Mouse (Mus musculus) liver, postnatal 0 days (tissue): ENCODE results near the gene Acaca. TPM values are rescaled to one million over a fixed set of nuclear protein-coding genes. Genes with fewer than 3 reads are reported as not detected.

ENCODE experiments used
- ATAC-seq: fragments of 200-750 bp; cut with Nextera tagmentation; 2 replicates; pipeline ENCODE4 v1.8.0; 2017; ENCODE audit warnings: mild to moderate bottlenecking, moderate library complexity
- DNase-seq: peaks from one replicate; pipeline ENCODE4 v3.0.0-alpha.2; 2016
- H3K27ac ChIP-seq: fragments of 300-500 bp; sonication (generic); 2 replicates; pipeline ENCODE4 v1.5.1; 2014; ENCODE audit warnings: antibody characterized with exemption, moderate library complexity, mild to moderate bottlenecking, low read depth
- H3K27me3 ChIP-seq: fragments of 300-500 bp; sonication (generic); 2 replicates; pipeline ENCODE4 v1.6.1; 2014; ENCODE audit warnings: low read length, control low read depth, mixed read lengths; ENCODE audit not compliant: insufficient read depth
- H3K36me3 ChIP-seq: fragments of 300-500 bp; sonication (generic); replicated peaks from 2 replicates; pipeline ENCODE4 v1.6.1; 2014; ENCODE audit warnings: mild to moderate bottlenecking, control low read depth, low read length, moderate library complexity, mixed read lengths; ENCODE audit not compliant: insufficient read depth
- H3K4me1 ChIP-seq: fragments of 300-500 bp; sonication (generic); 2 replicates; pipeline ENCODE4 v1.6.1; 2014; ENCODE audit warnings: antibody characterized with exemption, mild to moderate bottlenecking, control low read depth; ENCODE audit not compliant: insufficient read depth
- H3K4me2 ChIP-seq: fragments of 300-500 bp; sonication (generic); 2 replicates; pipeline ENCODE4 v1.6.1; 2014; ENCODE audit warnings: low read depth, mild to moderate bottlenecking, low read length, moderate library complexity, mixed read lengths
- H3K4me3 ChIP-seq: fragments of 300-500 bp; sonication (generic); 2 replicates; pipeline ENCODE4 v1.5.1; 2014; ENCODE audit warnings: low read depth, low read length
- H3K9ac ChIP-seq: fragments of 300-500 bp; sonication (generic); replicated peaks from 2 replicates; pipeline ENCODE4 v1.6.1; 2014; ENCODE audit warnings: mild to moderate bottlenecking, moderate library complexity
- H3K9me3 ChIP-seq: fragments of 300-500 bp; sonication (generic); 2 replicates; pipeline ENCODE4 v1.6.1; 2016; ENCODE audit warnings: mild to moderate bottlenecking, control low read depth, low read length, mixed read lengths
- CTCF ChIP-seq: sonication (generic); IDR thresholded peaks from 2 replicates; pipeline ENCODE4 v1.5.1; 2016; ENCODE audit warnings: antibody characterized with exemption, low read depth
- EP300 ChIP-seq: IDR thresholded peaks from 2 replicates; pipeline ENCODE4 v1.6.1; 2016; ENCODE audit warnings: antibody characterized with exemption, low read depth, mild to moderate bottlenecking
- WGBS: fragments of 180-500 bp; shearing (Covaris S2); extraction: QIAGEN DNeasy Blood & Tissue Kit; methylation state at CpG from one replicate; pipeline ENCODE4 v1.1.7; 2014; ENCODE audit not compliant: insufficient replicate concordance; 5-methylcytosine and 5-hydroxymethylcytosine counted together
- polyA plus RNA-seq: library from polyadenylated mRNA; unstranded; fragments of >200 nt; fragmentation: Nextera tagmentation; extraction: Ambion mirVana; gene quantifications from 2 replicates; pipeline ENCODE4 v1.2.1, GENCODE M21; 2015

The Acaca gene
- polyA plus RNA-seq, 1 experiment from 2014 or later, result 2.0 TPM

- H3K4me3 ChIP-seq, result no peak overlapping the region
- peaks cover 2% of the 10 kb centered on the region; the same call in 1 of the 2 replicates for H3K36me3 ChIP-seq
- H3K27ac ChIP-seq, result no peak overlapping the region
- H3K27me3 ChIP-seq, result no peaks in the 10 kb centered on the region
- H3K9ac ChIP-seq, result no peak overlapping the region
- TF ChIP-seq CTCF, result peak; percentile 87
- no peak for TF ChIP-seq EP300
- no peaks in the 10 kb centered on the region for H3K4me1 ChIP-seq
- H3K9me3 ChIP-seq, result no peaks in the 10 kb centered on the region
- WGBS, result 88% methylated on average over 1 of the region's 1 CpGs
- H3K4me2 ChIP-seq, result no peak overlapping the region
- ATAC-seq (no peak), DNase-seq (no peak)
Observed at GRCm38 (mm10) chr11:84429581-84429980, 300.1 kb downstream of the Acaca start.

- Histone ChIP-seq H3K9me3 (no peaks in the 10 kb centered on the region), H3K4me1 (no peaks in the 10 kb centered on the region), H3K4me3 (no peak overlapping the region), H3K9ac (no peak overlapping the region), H3K27me3 (no peaks in the 10 kb centered on the region), H3K4me2 (no peak overlapping the region), H3K27ac (no peak overlapping the region), H3K36me3 (peaks cover 3% of the 10 kb centered on the region; the same call in 1 of the 2 replicates)
- TF ChIP-seq EP300, result no peak
- no peak for TF ChIP-seq CTCF
- DNase-seq (no peak), ATAC-seq (no peak)
- 90% methylated on average over 4 of the region's 4 CpGs for WGBS
Observed at GRCm38 (mm10) chr11:84430336-84430735, 300.9 kb downstream of the Acaca start.

GRCm38 (mm10) chr11:84434879-84435278, 305.4 kb downstream of the Acaca start:
- Histone ChIP-seq H3K27me3 (no peaks in the 10 kb centered on the region), H3K36me3 (peaks cover 13% of the 10 kb centered on the region), H3K9me3 (no peaks in the 10 kb centered on the region), H3K4me2 (no peak overlapping the region), H3K4me1 (no peaks in the 10 kb centered on the region), H3K9ac (no peak overlapping the region), H3K4me3 (no peak overlapping the region), H3K27ac (no peak overlapping the region)
- no peak for DNase-seq
- WGBS, result 72% methylated on average over 6 of the region's 6 CpGs
- TF ChIP-seq EP300 (no peak), CTCF (peak; percentile 40)
- no peak for ATAC-seq

GRCm38 (mm10) chr11:84440402-84440801, 310.9 kb downstream of the Acaca start:
- no peak for DNase-seq
- Histone ChIP-seq H3K36me3 (peaks cover 14% of the 10 kb centered on the region), H3K4me1 (peaks cover 8% of the 10 kb centered on the region), H3K9ac (no peak overlapping the region), H3K4me3 (no peak overlapping the region), H3K4me2 (no peak overlapping the region), H3K9me3 (no peaks in the 10 kb centered on the region), H3K27me3 (no peaks in the 10 kb centered on the region), H3K27ac (no peak overlapping the region)
- 74% methylated on average over 3 of the region's 3 CpGs for WGBS
- TF ChIP-seq EP300 (no peak), CTCF (no peak)
- no peak for ATAC-seq

GRCm38 (mm10) chr11:84442554-84443331, 313.3 kb downstream of the Acaca start:
- Histone ChIP-seq H3K36me3 (peaks cover 9% of the 10 kb centered on the region), H3K27me3 (no peaks in the 10 kb centered on the region), H3K4me1 (peaks cover 8% of the 10 kb centered on the region), H3K27ac (peak overlapping the region; percentile 87), H3K4me2 (peak overlapping the region; percentile 31; the same call in 1 of the 2 replicates), H3K9ac (no peak overlapping the region), H3K9me3 (no peaks in the 10 kb centered on the region), H3K4me3 (no peak overlapping the region)
- TF ChIP-seq CTCF (no peak), EP300 (no peak; the same call in 1 of the 2 replicates)
- 60% methylated on average over 4 of the region's 4 CpGs for WGBS
- peak; percentile 95 for ATAC-seq
- peak; percentile 42 for DNase-seq

Other genes with a start within 250 kb of the Acaca start
- 11.3 and 12.5 TPM in 2 replicates for gene Ddx52, start 187.6 kb upstream of the Acaca start, polyA plus RNA-seq
- 2.9 and 3.5 TPM in 2 replicates for gene Synrg, start 165.2 kb upstream of the Acaca start, polyA plus RNA-seq
- 1.7 and 1.8 TPM in 2 replicates for gene Dusp14, start 60.4 kb upstream of the Acaca start, polyA plus RNA-seq
- gene Tada2a, start 72 bp upstream of the Acaca start, polyA plus RNA-seq, result 5.7 and 6.1 TPM in 2 replicates
- 0.14 TPM in 1 of 2 replicates, not detected in the other for gene Gm11437, start 37.8 kb downstream of the Acaca start, polyA plus RNA-seq